17 mouse cellular contexts compared by ENCODE assay signal in the genomic region with DNA sequence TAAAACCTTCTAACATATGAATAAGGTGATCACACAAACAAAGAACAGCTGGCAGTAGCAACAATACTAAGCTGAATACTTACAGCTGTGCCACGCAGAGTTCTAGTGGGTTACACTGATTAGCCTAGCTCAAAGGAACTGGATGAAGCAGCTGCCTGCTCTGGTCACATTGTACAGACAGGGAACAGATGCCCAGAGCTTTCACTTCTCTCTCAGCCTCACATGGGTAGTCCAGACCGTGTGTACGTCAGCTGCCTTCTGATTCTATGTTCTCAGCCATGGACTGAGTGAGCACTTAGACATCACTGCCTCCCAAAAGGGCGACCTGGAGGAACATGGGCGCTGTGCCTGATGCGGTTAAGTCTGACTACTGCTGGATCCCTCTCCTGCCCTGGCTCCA. TPM values are rescaled to one million over a fixed set of nuclear protein-coding genes. Genes with fewer than 3 reads are reported as not detected.
DNase-seq lines count a peak whose midpoint lies in the region.
"Had no signal": no experiment of that assay in that cellular context is flagged by ENCODE, and none has a peak within 500 bp of the region (broad histone marks: within the 10 kb centered on the region; RNA-seq: fewer than 3 reads in every experiment).

No protein-coding gene starts in this region.

- peak; percentile 76 for DNase-seq in layer of hippocampus, adult 9-11 months
- no peak for DNase-seq in layer of hippocampus, postnatal 25 days (ENCODE audit: extremely low spot score in 1 of 2, low spot score in 1 of 2)
- DNase-seq in B cell, adult 2 months: peak; percentile 5 to 13
- peak; percentile 9 for DNase-seq in ZHBTc4 (ENCODE audit: low read depth, low spot score)
- no peak for DNase-seq in limb, embryonic 10.5 days (ENCODE audit: low spot score)
- no peak for DNase-seq in kidney, adult 9 months
- DNase-seq in c-Kit-positive CD71-positive TER-119-positive erythroid progenitor cells, embryonic 14.5 days (ENCODE audit: low spot score): no peak
- no peak for DNase-seq in spleen, postnatal 4 days (ENCODE audit: low spot score in 2 of 2)
- DNase-seq: adrenal gland, adult 2 months; cerebellum, postnatal 25 days; heart, adult 2 months; heart, postnatal 14 days; left cerebral cortex, postnatal 4 days had no signal

- H3K4me1 ChIP-seq in limb, embryonic 10.5 days: no peaks in the 10 kb centered on the region
- H3K4me1 ChIP-seq: lung, embryonic 15.5 days had no signal

- no peak overlapping the region for H3K4me3 ChIP-seq in limb, embryonic 10.5 days
- H3K4me3 ChIP-seq: embryonic facial prominence, embryonic 13.5 days; heart, adult 2 months; lung, embryonic 15.5 days had no signal

- no peaks in the 10 kb centered on the region for H3K36me3 ChIP-seq in limb, embryonic 10.5 days
- H3K36me3 ChIP-seq: embryonic facial prominence, embryonic 13.5 days; lung, embryonic 15.5 days had no signal

- peak overlapping the region; percentile 25; the same call in 1 of the 2 replicates for H3K27ac ChIP-seq in limb, embryonic 10.5 days
- H3K27ac ChIP-seq: embryonic facial prominence, embryonic 13.5 days; heart, adult 2 months; lung, embryonic 15.5 days had no signal

- H3K27me3 ChIP-seq in limb, embryonic 10.5 days (ENCODE audit: low read depth, poor library complexity, severe bottlenecking): no peaks in the 10 kb centered on the region
- H3K27me3 ChIP-seq: embryonic facial prominence, embryonic 13.5 days; lung, embryonic 15.5 days had no signal

- no peaks in the 10 kb centered on the region for H3K9me3 ChIP-seq in limb, embryonic 10.5 days (replicated peaks)
- H3K9me3 ChIP-seq: embryonic facial prominence, embryonic 13.5 days; lung, embryonic 15.5 days had no signal

- 89% methylated on average over 6 of the region's 6 CpGs for WGBS in limb, embryonic 10.5 days

RNA-seq across cellular contexts. Expression of a gene that starts 25.7 kb away (rescaled TPM):
- under 1 TPM; 0.31 to 0.37 TPM for total RNA-seq in layer of hippocampus, postnatal 25 days (2021)
- polyA plus RNA-seq in limb, embryonic 10.5 days (2016; fragmentation: Nextera tagmentation; extraction: Ambion mirVana): 0.21 TPM in 1 of 2 replicates, not detected in the other
- total RNA-seq: heart, adult 2 months; heart, postnatal 14 days had no signal
- polyA plus RNA-seq: heart, adult 2 months; testis, adult 2 months; urinary bladder, adult 2 months had no signal

Comparison
In these comparisons a context has a peak if more than half of its experiments do, and no peak if none do; other contexts are left out.
1. DNase-seq: peak in layer of hippocampus, adult 9-11 months (single experiment), B cell, adult 2 months (2 of 2) and ZHBTc4 (single experiment); none in layer of hippocampus, postnatal 25 days (0 of 2), limb, embryonic 10.5 days (single experiment), kidney, adult 9 months (single experiment), c-Kit-positive CD71-positive TER-119-positive erythroid progenitor cells, embryonic 14.5 days (single experiment) and spleen, postnatal 4 days (0 of 2).